Mouse (Mus musculus) forebrain, embryonic 16.5 days (tissue): ENCODE results near the gene Krtap4-6. TPM values are rescaled to one million over a fixed set of nuclear protein-coding genes. Genes with fewer than 3 reads are reported as not detected.
"Not testable (repeated sequence)": the region's sequence is repeated elsewhere in the genome, so short reads cannot be mapped to it uniquely, and the experiment has no call there.

Experiments
- ATAC-seq: fragments of 200-750 bp; cut with Nextera tagmentation; 2 replicates; pipeline ENCODE4 v1.8.0; 2017; ENCODE audit warnings: mild to moderate bottlenecking, moderate library complexity
- H3K27ac ChIP-seq: fragments of 300-500 bp; sonication (generic); 2 replicates; pipeline ENCODE4 v1.5.1; 2014; ENCODE audit warnings: low read length, control low read depth
- H3K27me3 ChIP-seq: fragments of 300-500 bp; sonication (generic); replicated peaks from 2 replicates; pipeline ENCODE4 v1.6.1; 2014; ENCODE audit warnings: low read length; ENCODE audit not compliant: control insufficient read depth, insufficient read depth
- H3K36me3 ChIP-seq: fragments of 300-500 bp; sonication (generic); 2 replicates; pipeline ENCODE4 v1.6.1; 2014; ENCODE audit not compliant: control insufficient read depth, insufficient read depth
- H3K4me1 ChIP-seq: fragments of 300-500 bp; sonication (generic); replicated peaks from 2 replicates; pipeline ENCODE4 v1.6.1; 2014; ENCODE audit warnings: low read length; ENCODE audit not compliant: control insufficient read depth, insufficient read depth
- H3K4me2 ChIP-seq: fragments of 300-500 bp; sonication (generic); 2 replicates; pipeline ENCODE4 v1.6.1; 2014; ENCODE audit warnings: mild to moderate bottlenecking, low read length, control low read depth
- H3K4me3 ChIP-seq: fragments of 300-500 bp; sonication (generic); replicated peaks from 2 replicates; pipeline ENCODE4 v1.5.1; 2014; ENCODE audit warnings: mild to moderate bottlenecking, low read length, control low read depth
- H3K9ac ChIP-seq: fragments of 300-500 bp; sonication (generic); replicated peaks from 2 replicates; pipeline ENCODE4 v1.6.1; 2014; ENCODE audit warnings: low read depth, low read length, control low read depth
- H3K9me3 ChIP-seq: fragments of 300-500 bp; sonication (generic); 2 replicates; pipeline ENCODE4 v1.6.1; 2016; ENCODE audit warnings: low read length; ENCODE audit not compliant: control insufficient read depth
- WGBS: fragments of 180-500 bp; shearing (Covaris S2); extraction: QIAGEN DNeasy Blood & Tissue Kit; methylation state at CpG from one replicate; pipeline ENCODE4 v1.1.7; 2014; 5-methylcytosine and 5-hydroxymethylcytosine counted together
- polyA plus RNA-seq: library from polyadenylated mRNA; unstranded; fragments of >200 nt; fragmentation: Nextera tagmentation; extraction: Ambion mirVana; gene quantifications from 2 replicates; pipeline ENCODE4 v1.2.1, GENCODE M21; 2015

The Krtap4-6 gene
- polyA plus RNA-seq, 1 experiment from 2014 or later = not detected

DNA sequence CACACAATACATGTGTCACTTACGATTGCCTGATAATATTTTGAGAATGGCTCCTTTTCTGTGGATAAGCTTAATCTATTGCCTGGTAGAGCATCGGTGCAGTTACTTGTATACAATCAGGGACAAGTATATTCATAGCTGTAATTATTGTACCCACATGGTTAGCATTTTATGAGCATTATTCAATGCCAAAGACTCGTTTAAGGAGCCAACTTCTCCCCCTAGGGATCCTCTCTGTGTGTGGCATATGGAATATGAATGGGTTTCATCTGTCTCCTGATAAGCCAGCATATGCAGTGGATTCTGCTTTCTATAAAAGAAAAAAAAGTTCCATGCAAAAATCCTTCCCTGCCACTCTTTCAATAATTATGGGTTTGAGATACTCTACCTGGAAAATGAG is 21.4 kb downstream of the Krtap4-6 start:
- no peaks in the 10 kb centered on the region for H3K9me3 ChIP-seq

DNA sequence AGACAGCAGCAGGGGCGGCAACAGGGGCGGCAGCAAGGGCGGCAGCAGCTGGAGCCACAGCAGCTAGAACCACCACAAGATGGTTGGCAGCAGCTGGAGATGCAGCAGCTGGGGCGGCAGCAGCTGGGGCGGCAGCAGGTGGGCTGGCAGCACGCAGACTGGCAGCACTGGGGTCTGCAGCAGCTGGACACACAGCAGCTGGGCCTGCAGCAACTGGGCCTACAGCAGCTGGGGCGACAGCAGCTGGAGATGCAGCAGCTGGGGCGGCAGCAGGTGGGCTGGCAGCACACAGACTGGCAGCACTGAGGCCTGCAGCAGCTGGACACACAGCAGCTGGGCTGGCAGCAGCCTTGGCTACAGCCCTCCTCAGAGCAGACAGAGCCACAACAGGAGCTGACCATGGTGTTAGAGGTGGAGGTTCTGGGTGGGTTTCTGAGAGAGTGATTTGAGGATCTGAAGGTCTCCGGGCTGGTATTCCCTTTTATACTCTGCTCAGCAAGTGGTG is 22.1 kb downstream of the Krtap4-6 start, which contains the start of gene Krtap4-7:
Gene Krtap4-7, minus strand, starts transcription at position 455 of the 505 bp plus-strand sequence.
- not testable (repeated sequence) for H3K4me1 ChIP-seq, H3K36me3 ChIP-seq, H3K27me3 ChIP-seq, H3K9ac ChIP-seq, H3K4me2 ChIP-seq, ATAC-seq, H3K4me3 ChIP-seq, H3K27ac ChIP-seq, H3K9me3 ChIP-seq
- WGBS = 86% methylated on average over 9 of the region's 9 CpGs

More for the DNA sequence above, 21.4 kb downstream of the Krtap4-6 start:
- no peak overlapping the region for H3K27ac ChIP-seq
- ATAC-seq = peak; percentile 58
- H3K4me2 ChIP-seq = no peak overlapping the region
- no peak overlapping the region for H3K9ac ChIP-seq
- WGBS = 50% methylated on average over 3 of the region's 3 CpGs
- no peak overlapping the region for H3K4me3 ChIP-seq
- H3K36me3 ChIP-seq = no peaks in the 10 kb centered on the region
- no peaks in the 10 kb centered on the region for H3K4me1 ChIP-seq
- no peaks in the 10 kb centered on the region for H3K27me3 ChIP-seq

DNA sequence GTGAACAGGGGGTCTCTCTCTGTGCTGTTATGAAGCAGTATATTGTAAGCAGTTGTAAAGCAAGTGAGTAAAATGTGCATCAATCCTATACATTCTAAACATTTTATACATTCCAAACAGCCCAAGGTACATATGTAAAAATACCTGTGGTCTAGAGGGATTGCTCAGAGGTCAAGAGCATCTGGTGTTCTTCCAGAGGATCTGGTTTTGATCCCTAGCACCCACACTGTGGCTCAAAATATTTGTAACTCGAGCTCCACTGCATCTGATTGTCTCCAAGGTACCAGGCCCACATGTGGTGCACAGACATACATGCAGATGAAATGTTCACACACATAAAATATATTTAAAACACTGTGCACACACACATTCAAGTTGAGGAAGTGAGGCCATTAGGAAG is 24.8 kb downstream of the Krtap4-6 start:
- H3K36me3 ChIP-seq = no peaks in the 10 kb centered on the region
- H3K27me3 ChIP-seq = no peaks in the 10 kb centered on the region
- no peak overlapping the region for H3K4me2 ChIP-seq
- no peak for ATAC-seq
- H3K9me3 ChIP-seq = no peaks in the 10 kb centered on the region
- no peak overlapping the region for H3K9ac ChIP-seq
- H3K27ac ChIP-seq = no peak overlapping the region
- 53% methylated on average over 1 of the region's 1 CpGs for WGBS
- H3K4me3 ChIP-seq = no peak overlapping the region
- no peaks in the 10 kb centered on the region for H3K4me1 ChIP-seq

DNA sequence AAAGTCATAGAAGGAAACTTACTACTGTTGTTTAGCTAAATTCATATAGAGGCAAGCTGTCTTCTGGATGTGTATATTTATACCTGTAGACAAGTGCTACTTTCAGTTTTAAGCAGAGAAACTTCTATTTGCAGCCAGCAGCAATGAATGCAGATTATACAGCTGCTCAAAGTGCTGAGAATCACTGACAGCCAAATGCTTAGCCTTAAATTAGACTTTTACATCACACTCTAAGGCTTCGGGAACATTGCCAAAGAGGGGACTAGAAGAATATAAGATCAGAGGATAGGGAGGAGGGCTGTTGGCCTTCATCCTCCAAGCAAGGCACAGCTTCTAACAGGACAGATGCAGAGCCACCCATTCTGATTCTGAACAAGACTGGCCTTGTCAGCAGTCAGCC is 28.7 kb downstream of the Krtap4-6 start:
- Histone ChIP-seq H3K4me2 (no peak overlapping the region), H3K27ac (no peak overlapping the region), H3K9ac (no peak overlapping the region), H3K27me3 (no peaks in the 10 kb centered on the region), H3K9me3 (no peaks in the 10 kb centered on the region), H3K4me3 (no peak overlapping the region), H3K36me3 (no peaks in the 10 kb centered on the region), H3K4me1 (no peaks in the 10 kb centered on the region)
- WGBS = 68% methylated on average over 1 of the region's 1 CpGs
- no peak for ATAC-seq

DNA sequence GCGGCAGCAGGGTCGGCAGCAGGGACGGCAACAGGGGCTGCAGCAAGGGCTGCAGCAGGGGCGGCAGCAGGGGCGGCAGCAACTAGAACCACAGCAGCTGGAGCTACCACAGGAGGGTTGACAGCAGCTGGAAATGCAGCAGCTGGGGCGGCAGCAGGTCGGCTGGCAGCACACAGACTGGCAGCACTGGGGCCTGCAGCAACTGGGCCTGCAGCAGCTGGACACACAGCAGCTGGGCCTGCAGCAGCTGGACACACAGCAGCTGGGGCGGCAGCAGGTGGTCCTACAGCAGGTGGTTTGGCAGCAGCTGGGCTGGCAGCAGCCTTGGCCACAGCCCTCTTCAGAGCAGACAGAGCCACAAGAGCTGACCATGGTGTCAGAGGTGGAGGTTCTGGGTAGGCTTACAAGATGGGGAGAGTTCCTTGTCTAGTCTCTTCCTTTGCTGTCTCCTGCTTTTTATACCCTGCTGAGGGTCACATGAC is 31.1 kb downstream of the Krtap4-6 start, which contains the start of gene Krtap4-2:
Gene Krtap4-2, minus strand, starts transcription at position 432 of the 482 bp plus-strand sequence.
- H3K4me1 ChIP-seq = no peaks in the 10 kb centered on the region
- no peak within 1 kb of the TSS for H3K27ac ChIP-seq
- no peak within 1 kb of the TSS for H3K4me3 ChIP-seq
- no peaks in the 10 kb centered on the region for H3K36me3 ChIP-seq
- H3K9ac ChIP-seq = no peak within 1 kb of the TSS
- H3K27me3 ChIP-seq = no peaks in the 10 kb centered on the region
- H3K9me3 ChIP-seq = no peaks in the 10 kb centered on the region
- no peak for ATAC-seq
- WGBS = 38% methylated on average over 8 of the region's 8 CpGs
- no peak within 1 kb of the TSS for H3K4me2 ChIP-seq

DNA sequence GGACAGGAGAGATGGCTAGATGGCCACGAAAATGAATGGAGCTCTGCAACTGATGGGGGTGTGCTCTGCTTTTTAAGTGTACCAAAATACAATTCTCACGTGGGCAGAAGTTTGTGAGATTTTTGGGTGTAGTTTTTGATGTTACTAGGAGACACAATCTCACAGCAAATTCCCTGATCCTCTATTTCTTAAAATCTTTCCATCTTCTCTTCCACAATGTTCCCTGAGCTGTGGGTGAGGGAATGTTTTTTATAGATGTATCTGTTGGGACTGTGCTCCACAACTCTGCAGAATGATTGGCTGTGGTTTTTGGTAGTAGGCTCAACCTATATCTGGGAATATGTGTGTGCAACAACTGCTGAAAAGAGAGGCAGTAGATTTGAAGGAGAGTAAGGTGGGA is 32.5 kb downstream of the Krtap4-6 start:
- no peak overlapping the region for H3K27ac ChIP-seq
- no peaks in the 10 kb centered on the region for H3K27me3 ChIP-seq
- H3K4me2 ChIP-seq = no peak overlapping the region
- no peaks in the 10 kb centered on the region for H3K9me3 ChIP-seq
- 78% methylated on average over 2 of the region's 2 CpGs for WGBS
- H3K4me1 ChIP-seq = no peaks in the 10 kb centered on the region
- H3K9ac ChIP-seq = no peak overlapping the region
- H3K36me3 ChIP-seq = no peaks in the 10 kb centered on the region
- no peak for ATAC-seq
- H3K4me3 ChIP-seq = no peak overlapping the region

DNA sequence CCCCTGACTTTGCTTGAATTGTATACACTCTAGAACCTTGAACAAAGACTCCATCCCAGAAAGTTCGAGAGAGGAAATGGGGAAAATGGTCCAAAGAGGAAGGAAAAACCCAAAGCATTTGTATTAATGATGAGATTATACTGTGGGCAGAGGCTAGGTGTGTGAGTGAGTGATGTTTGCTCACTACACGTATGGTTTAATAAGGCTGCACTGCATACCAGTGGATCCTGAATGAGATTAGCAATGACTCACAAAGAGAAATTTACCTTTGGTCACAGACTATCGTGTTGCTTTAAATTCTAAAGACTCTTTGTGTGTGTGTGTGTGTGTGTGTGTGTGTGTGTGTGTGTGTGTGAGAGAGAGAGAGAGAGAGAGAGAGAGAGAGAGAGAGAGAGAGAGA is 34.9 kb downstream of the Krtap4-6 start:
- Histone ChIP-seq H3K27ac (no peak overlapping the region), H3K9ac (no peak overlapping the region), H3K9me3 (no peaks in the 10 kb centered on the region), H3K27me3 (no peaks in the 10 kb centered on the region), H3K4me3 (no peak overlapping the region), H3K4me2 (no peak overlapping the region), H3K36me3 (no peaks in the 10 kb centered on the region), H3K4me1 (no peaks in the 10 kb centered on the region)
- no peak for ATAC-seq
- 70% methylated on average over 3 of the region's 3 CpGs for WGBS

DNA sequence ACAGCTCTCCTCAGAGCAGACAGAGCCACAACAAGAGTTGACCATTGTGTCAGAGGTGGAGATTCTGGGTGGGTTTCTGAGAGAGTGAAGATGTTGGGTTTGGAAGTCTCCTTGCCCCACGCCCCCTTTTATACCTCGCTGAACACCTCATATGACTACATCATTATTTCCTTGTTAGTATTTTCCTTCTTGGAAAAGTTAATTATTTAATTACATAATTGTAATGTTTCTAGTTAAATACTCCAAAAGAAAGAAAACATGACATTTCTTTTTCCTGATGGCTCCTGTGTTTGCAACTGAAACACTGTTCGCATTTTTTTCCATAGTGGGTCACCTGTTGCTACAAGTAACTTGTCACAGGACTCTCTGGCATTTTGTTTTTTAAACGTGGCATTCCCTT is 37.6 kb downstream of the Krtap4-6 start, which contains the start of gene Krtap4-1:
Gene Krtap4-1, minus strand, starts transcription at position 101 of the 400 bp plus-strand sequence.
- Histone ChIP-seq H3K27me3 (no peaks in the 10 kb centered on the region), H3K4me3 (no peak within 1 kb of the TSS), H3K9ac (no peak within 1 kb of the TSS), H3K9me3 (no peaks in the 10 kb centered on the region), H3K36me3 (no peaks in the 10 kb centered on the region), H3K4me1 (no peaks in the 10 kb centered on the region), H3K27ac (no peak within 1 kb of the TSS), H3K4me2 (no peak within 1 kb of the TSS)
- no peak for ATAC-seq
- 84% methylated on average over 4 of the region's 4 CpGs for WGBS

DNA sequence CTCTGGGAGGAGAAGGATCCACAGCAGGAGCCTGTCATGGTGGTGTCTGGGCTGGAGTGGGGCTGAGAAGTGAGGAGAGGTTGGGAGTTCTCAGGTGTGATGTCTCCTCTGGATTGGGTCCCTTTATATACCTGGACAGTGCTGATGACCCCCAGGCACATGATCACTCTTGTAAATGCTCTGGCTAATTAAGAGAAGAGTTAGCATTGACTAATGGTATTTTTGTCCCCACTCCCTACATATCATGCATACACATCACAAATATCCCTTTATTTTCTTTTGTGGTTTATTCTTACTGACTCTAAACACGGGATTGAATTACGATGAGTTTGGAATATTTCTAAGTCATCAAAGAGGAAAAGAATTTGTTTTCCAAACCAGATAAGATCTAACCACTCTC is 45.4 kb downstream of the Krtap4-6 start, which contains the start of gene Gm11562:
Gene Gm11562, minus strand, starts transcription at position 101 of the 400 bp plus-strand sequence.
- Histone ChIP-seq H3K4me1 (no peaks in the 10 kb centered on the region), H3K9me3 (no peaks in the 10 kb centered on the region), H3K27me3 (no peaks in the 10 kb centered on the region), H3K9ac (no peak within 1 kb of the TSS), H3K4me3 (no peak within 1 kb of the TSS), H3K36me3 (no peaks in the 10 kb centered on the region), H3K4me2 (no peak within 1 kb of the TSS), H3K27ac (no peak within 1 kb of the TSS)
- WGBS = 92% methylated on average over 2 of the region's 2 CpGs
- no peak for ATAC-seq
